ENCODE assay signal across 8 mouse cellular contexts in genomic region chrX:10216410-10216949, GRCm38 (mm10). TPM values are rescaled to one million over a fixed set of nuclear protein-coding genes. Genes with fewer than 3 reads are reported as not detected.
DNase-seq lines count a peak whose midpoint lies in the region; ATAC-seq and TF ChIP-seq lines count a peak whose summit lies in the region.

Gene Rpgr, minus strand, starts transcription at chrX:10216920.

- TF ChIP-seq POLR2A in myocyte (IDR thresholded peaks at IDR 0.05; ENCODE audit: insufficient read length, low read depth) = no peak

- no peaks in the 10 kb centered on the region for H3K79me2 ChIP-seq in myocyte (ENCODE audit: control insufficient read depth, insufficient read depth)

- no peaks in the 10 kb centered on the region for H3K27me3 ChIP-seq in heart, embryonic 13.5 days (replicated peaks)
- H3K27me3 ChIP-seq in kidney, postnatal 0 days (ENCODE audit: insufficient read depth, low read length) = no peaks in the 10 kb centered on the region
- no peaks in the 10 kb centered on the region for H3K27me3 ChIP-seq in liver, embryonic 11.5 days (replicated peaks; ENCODE audit: control insufficient read depth, insufficient read depth, low read length)
- H3K27me3 ChIP-seq in myocyte (ENCODE audit: control insufficient read depth, insufficient read depth, insufficient read length) = no peaks in the 10 kb centered on the region

- peak within 1 kb of the TSS; percentile 78 for H3K9ac ChIP-seq in heart, embryonic 13.5 days
- peak within 1 kb of the TSS; percentile 49 for H3K9ac ChIP-seq in kidney, postnatal 0 days (ENCODE audit: low read depth, low read length)
- H3K9ac ChIP-seq in liver, embryonic 11.5 days (ENCODE audit: low read depth, low read length) = peak within 1 kb of the TSS; percentile 62

- peak; percentile 82 for TF ChIP-seq CTCF in kidney, postnatal 0 days (IDR thresholded peaks at IDR 0.05; ENCODE audit: low read depth)

- H3K4me3 ChIP-seq in heart, embryonic 13.5 days = peak within 1 kb of the TSS; percentile 63
- H3K4me3 ChIP-seq in kidney, postnatal 0 days (replicated peaks; ENCODE audit: low read depth, low read length) = peak within 1 kb of the TSS; percentile 45
- peak within 1 kb of the TSS; percentile 58 for H3K4me3 ChIP-seq in liver, embryonic 11.5 days (ENCODE audit: low read depth, low read length)
- peak within 1 kb of the TSS; percentile 39 for H3K4me3 ChIP-seq in myocyte

- H3K9me3 ChIP-seq in heart, embryonic 13.5 days = no peaks in the 10 kb centered on the region
- H3K9me3 ChIP-seq in kidney, postnatal 0 days (replicated peaks; ENCODE audit: low read length) = no peaks in the 10 kb centered on the region
- H3K9me3 ChIP-seq in liver, embryonic 11.5 days (ENCODE audit: control insufficient read depth, low read length) = no peaks in the 10 kb centered on the region

- H3ac ChIP-seq in myocyte (ENCODE audit: control insufficient read depth, insufficient read length) = no peak within 1 kb of the TSS

- ATAC-seq in heart, embryonic 13.5 days (ENCODE audit: extremely low read depth, insufficient number of reproducible peaks, low FRiP score, low TSS enrichment) = peak; percentile 91
- peak; percentile 99 for ATAC-seq in kidney, postnatal 0 days (replicated peaks; ENCODE audit: low FRiP score, low read depth)
- ATAC-seq in liver, embryonic 11.5 days (replicated peaks; ENCODE audit: low FRiP score) = peak; percentile 99

- H3K4me2 ChIP-seq in heart, embryonic 13.5 days = peak within 1 kb of the TSS; percentile 64
- H3K4me2 ChIP-seq in kidney, postnatal 0 days (ENCODE audit: low read length) = peak within 1 kb of the TSS; percentile 40
- H3K4me2 ChIP-seq in liver, embryonic 11.5 days = peak within 1 kb of the TSS; percentile 56
- H3K4me2 ChIP-seq in myocyte (ENCODE audit: low read depth) = peak within 1 kb of the TSS; percentile 75

- peak within 1 kb of the TSS; percentile 68 for H3K27ac ChIP-seq in heart, embryonic 13.5 days (replicated peaks)
- peak within 1 kb of the TSS; percentile 75 for H3K27ac ChIP-seq in kidney, postnatal 0 days
- peak within 1 kb of the TSS; percentile 32; the same call in 1 of the 2 replicates for H3K27ac ChIP-seq in liver, embryonic 11.5 days (ENCODE audit: low read depth, low read length)

- WGBS in heart, embryonic 13.5 days = 10% methylated on average over 45 of the region's 47 CpGs
- WGBS in kidney, postnatal 0 days = 24% methylated on average over 47 of the region's 47 CpGs
- WGBS in liver, embryonic 11.5 days = 8% methylated on average over 45 of the region's 47 CpGs

- H3K4me1 ChIP-seq in heart, embryonic 13.5 days = no peaks in the 10 kb centered on the region
- H3K4me1 ChIP-seq in kidney, postnatal 0 days (replicated peaks; ENCODE audit: insufficient read depth, low read length) = no peaks in the 10 kb centered on the region
- no peaks in the 10 kb centered on the region for H3K4me1 ChIP-seq in liver, embryonic 11.5 days (replicated peaks; ENCODE audit: control insufficient read depth, insufficient read depth, low read length)

- no peaks in the 10 kb centered on the region for H3K36me3 ChIP-seq in heart, embryonic 13.5 days
- no peaks in the 10 kb centered on the region for H3K36me3 ChIP-seq in kidney, postnatal 0 days (ENCODE audit: insufficient read depth, low read length)
- no peaks in the 10 kb centered on the region for H3K36me3 ChIP-seq in liver, embryonic 11.5 days (ENCODE audit: control insufficient read depth, insufficient read depth, low read length)
- H3K36me3 ChIP-seq in myocyte (ENCODE audit: control insufficient read depth, insufficient read depth) = no peaks in the 10 kb centered on the region

- peak; percentile 94 for DNase-seq in CD4-positive, CD25-positive, alpha-beta regulatory T cell, adult 2 months (ENCODE audit: low read depth, low spot score)
- DNase-seq in c-Kit-negative CD71-positive TER-119-positive erythroid progenitor cells, embryonic 14.5 days (ENCODE audit: low read depth, low spot score) = peak; percentile 68
- peak; percentile 14 for DNase-seq in fat pad, adult 2 months (ENCODE audit: extremely low read depth, low read depth, low spot score)
- peak; percentile 91 for DNase-seq in kidney, postnatal 0 days (ENCODE audit: low spot score)
- DNase-seq in liver, embryonic 11.5 days (ENCODE audit: low spot score) = peak; percentile 89
- DNase-seq in spleen, postnatal 4 days (ENCODE audit: low spot score in 2 of 2) = peak; percentile 86 to 91

TF ChIP-seq in myocyte, 11 proteins besides CTCF, POLR2A, EP300 and RAD21:
- TF ChIP-seq CEBPB (IDR thresholded peaks at IDR 0.05; ENCODE audit: insufficient read depth, poor library complexity, severe bottlenecking) (no peak), MYOG (IDR thresholded peaks at IDR 0.05; ENCODE audit: control insufficient read depth in 1 of 3, insufficient read depth in 1 of 3, insufficient read length in 2 of 3, low read depth in 2 of 3) (no peak), TCF3 (IDR thresholded peaks at IDR 0.05; ENCODE audit: insufficient read length, low read depth) (no peak), REST (IDR thresholded peaks at IDR 0.05; ENCODE audit: insufficient read depth, insufficient read length) (no peak), E2F4 (IDR thresholded peaks at IDR 0.05; ENCODE audit: insufficient read depth) (no peak), MYOD1 (IDR thresholded peaks at IDR 0.05; ENCODE audit: control insufficient read depth in 1 of 3, insufficient read length in 2 of 3, low read depth in 2 of 3) (no peak), TCF12 (IDR thresholded peaks at IDR 0.05; ENCODE audit: insufficient read depth, poor library complexity, severe bottlenecking) (no peak), USF1 (IDR thresholded peaks at IDR 0.05; ENCODE audit: low read depth) (no peak), SRF (IDR thresholded peaks at IDR 0.05; ENCODE audit: control insufficient read depth, insufficient read length, low read depth) (no peak), MAX (IDR thresholded peaks at IDR 0.05; ENCODE audit: low read depth) (no peak), POLR2AphosphoS2 (IDR thresholded peaks at IDR 0.05; ENCODE audit: insufficient read length, low read depth) (no peak)

RNA-seq across cellular contexts. Expression of gene Rpgr, which starts in this region (rescaled TPM):
- 8.8 and 9.8 TPM in 2 replicates for polyA plus RNA-seq in heart, embryonic 13.5 days (2015; fragmentation: Nextera tagmentation; extraction: Ambion mirVana)
- 16.8 and 17.2 TPM in 2 replicates for polyA plus RNA-seq in kidney, postnatal 0 days (2015; fragmentation: Nextera tagmentation; extraction: Ambion mirVana)
- polyA plus RNA-seq in liver, embryonic 11.5 days (2014; fragmentation: Nextera tagmentation; extraction: Ambion mirVana) = 9.6 and 9.7 TPM in 2 replicates
- polyA plus RNA-seq in myocyte (2012; fragmentation: generic; extraction: Trizol) = 1.4 TPM

Comparison
In these comparisons a context has a peak if more than half of its experiments do, and no peak if none do; other contexts are left out.
1. Peak in every context shown above with its lines: DNase-seq, ATAC-seq, H3K4me3 ChIP-seq and H3K27ac ChIP-seq.
2. DNase-seq: peak in every context shown above with its lines; median percentile 94 in CD4-positive, CD25-positive, alpha-beta regulatory T cell, adult 2 months; 91 in kidney, postnatal 0 days; 89 in liver, embryonic 11.5 days; 88 in spleen, postnatal 4 days; 68 in c-Kit-negative CD71-positive TER-119-positive erythroid progenitor cells, embryonic 14.5 days; 14 in fat pad, adult 2 months.